Mouse (Mus musculus): ENCODE measurements around the gene Tapbp.
"Not testable (repeated sequence)": the region's sequence is repeated elsewhere in the genome, so short reads cannot be mapped to it uniquely, and the experiment has no call there.

The Tapbp gene

DNA sequence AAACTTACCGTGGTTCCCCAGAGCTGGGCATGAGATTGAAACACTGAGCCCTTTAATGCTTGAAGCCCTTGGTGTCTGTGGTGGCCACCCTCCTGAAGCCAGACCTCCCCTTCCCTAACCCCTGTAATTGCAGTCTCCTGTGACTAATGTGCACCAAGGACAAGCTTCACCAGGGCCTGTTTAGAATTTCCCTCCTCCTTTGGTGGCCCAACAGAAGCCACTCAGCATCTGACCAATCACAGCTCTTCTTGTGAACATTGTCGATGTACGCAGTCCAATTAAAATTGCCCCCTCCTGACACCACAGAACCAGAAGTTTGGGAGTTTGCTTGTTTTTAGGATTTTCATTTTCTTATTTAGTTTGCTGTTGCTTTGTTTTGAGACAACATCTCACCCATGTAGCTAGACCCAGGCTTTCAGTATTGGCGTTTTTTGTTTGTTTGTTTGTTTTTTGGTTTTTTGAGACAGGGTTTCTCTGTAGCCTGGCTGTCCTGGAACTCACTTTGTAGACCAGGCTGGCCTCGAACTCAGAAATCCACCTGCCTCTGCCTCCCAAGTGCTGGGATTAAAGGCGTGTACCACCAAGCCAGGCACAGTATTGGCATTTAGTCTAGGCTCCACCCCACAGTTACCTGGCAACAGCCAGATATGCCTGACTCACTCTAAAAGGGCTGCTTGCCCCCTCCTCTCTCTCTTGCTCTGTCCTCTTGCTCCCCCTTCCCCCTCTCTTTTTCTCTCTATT is 11.6 kb upstream of the Tapbp start:
- not testable (repeated sequence) for ATAC-seq (ENCODE audit: insufficient number of reproducible peaks, low FRiP score, low TSS enrichment)

DNA sequence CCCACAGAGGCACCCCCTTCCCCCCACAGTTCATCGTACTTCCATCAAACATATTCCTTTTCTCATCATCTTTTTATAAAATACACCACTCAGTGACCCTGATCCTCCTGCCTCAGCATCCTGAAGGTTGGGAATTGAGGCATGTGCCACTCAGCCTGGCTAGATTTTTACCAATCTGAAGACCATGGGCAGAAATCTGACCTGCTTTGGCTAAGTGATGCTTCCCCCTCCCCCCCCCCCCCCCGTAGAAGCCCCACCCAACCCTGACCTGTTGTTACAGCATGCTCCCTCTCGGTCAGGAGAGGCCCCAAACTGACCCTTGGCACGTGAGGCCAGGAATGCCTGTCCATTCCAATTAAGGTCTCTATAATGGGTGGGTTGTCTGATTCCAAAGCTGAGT is 10.9 kb upstream of the Tapbp start, which contains the start of gene Platr17:
Gene Platr17 (plus strand): TSS at position 301 of the 400 bp plus-strand sequence.
- ATAC-seq (ENCODE audit: insufficient number of reproducible peaks, low FRiP score, low TSS enrichment): not testable (repeated sequence)

DNA sequence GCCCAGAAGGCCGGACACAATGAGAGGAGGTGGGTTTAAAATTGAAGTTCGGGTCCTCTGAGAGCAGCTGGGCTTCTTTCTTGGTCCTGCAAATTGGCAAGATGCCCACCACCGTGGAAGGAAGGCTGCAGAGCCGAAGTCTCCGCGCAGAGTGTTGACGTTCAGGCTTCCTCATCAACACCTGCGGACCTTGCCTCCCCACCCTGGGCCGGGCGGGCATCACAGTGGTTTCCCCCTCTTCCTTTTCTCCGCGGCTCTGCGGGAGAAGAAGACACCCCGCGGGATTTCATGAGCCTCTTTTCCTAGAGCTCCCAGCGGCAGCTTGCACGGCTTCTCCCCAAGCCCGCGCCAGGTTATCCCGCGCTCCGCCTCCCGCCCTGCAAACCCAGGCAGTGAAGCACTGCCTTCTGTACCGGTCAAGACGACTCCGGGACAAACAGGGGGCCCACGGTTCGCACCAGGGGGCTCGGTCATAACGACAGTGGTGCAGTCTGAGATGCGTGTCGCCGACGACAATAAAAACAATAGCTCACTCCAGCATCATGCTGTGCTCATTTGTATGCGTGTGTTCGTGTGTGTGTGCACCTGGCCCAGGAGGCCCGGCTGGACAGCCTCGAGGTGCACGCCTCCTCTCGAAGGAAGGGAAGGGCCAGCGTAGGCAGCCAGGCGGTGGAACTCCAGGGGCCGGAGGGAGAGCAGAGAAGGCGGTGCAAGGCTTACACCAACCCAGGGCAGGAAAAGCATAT is 7.2 kb upstream of the Tapbp start:
- ATAC-seq (ENCODE audit: insufficient number of reproducible peaks, low FRiP score, low TSS enrichment): peak; percentile 36; the same call in 1 of the 2 replicates

DNA sequence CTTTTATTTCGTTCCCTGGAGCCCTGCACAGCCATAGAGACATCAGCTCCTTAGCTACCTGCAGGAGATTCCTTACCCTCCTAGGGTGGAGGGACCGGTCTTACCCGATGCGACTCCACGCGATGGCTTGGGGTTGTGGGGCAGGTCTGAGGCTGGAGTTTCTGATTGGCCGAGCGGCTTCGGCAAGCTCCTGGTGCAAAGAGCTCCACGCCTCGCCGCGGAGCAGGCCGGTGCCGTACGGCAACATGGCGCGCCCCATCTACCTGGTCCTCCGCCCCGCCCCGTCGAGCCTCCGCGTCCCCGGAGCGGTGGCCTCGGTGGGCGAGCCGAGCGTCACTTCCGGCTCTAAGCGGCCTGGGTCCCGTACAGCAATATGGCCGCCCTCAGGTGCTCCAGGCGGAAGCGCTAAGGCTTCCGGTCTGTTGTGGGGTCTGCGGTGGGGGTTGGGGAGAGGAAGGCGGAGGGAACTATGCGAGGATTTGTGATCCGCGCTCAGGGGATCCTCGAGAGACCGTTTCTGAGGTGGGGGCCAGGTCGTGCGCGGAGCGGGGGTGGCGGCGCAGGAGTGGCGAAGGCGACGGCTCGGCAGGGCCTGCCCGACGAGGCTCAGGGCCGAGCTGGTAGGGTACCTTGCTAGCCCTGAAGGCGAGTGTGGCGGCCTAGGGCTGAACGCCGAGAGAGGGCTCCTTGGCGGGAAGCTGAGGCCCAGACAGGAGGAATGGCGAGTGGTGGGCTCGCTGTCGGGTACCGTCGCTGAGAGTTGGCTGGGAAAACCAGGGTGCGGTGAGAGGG is 6.4 kb upstream of the Tapbp start, which contains the start of gene Daxx:
Gene Daxx (plus strand): TSS at position 338 of the 792 bp plus-strand sequence.
- peak; percentile 95 for ATAC-seq (ENCODE audit: insufficient number of reproducible peaks, low FRiP score, low TSS enrichment)

DNA sequence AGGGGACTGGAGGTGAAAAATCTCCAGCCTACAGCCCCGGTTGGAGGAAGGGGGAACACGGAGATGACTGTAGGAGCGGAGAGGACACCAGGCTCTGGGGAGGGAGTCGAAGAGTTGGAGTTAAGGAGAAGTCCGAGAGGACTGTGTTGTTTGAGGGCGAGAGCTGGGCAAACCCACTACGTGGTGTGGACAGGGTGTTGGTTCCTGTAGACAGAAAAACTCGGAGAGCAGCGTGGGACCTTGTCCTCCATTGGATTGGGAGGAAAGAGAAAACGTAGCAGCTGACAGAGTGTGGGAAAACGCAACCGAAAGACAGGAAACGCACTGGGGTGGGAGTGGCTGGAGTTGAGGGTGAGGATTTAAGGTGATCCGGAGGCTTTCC is 5.8 kb upstream of the Tapbp start:
- no peak for ATAC-seq (ENCODE audit: insufficient number of reproducible peaks, low FRiP score, low TSS enrichment)

DNA sequence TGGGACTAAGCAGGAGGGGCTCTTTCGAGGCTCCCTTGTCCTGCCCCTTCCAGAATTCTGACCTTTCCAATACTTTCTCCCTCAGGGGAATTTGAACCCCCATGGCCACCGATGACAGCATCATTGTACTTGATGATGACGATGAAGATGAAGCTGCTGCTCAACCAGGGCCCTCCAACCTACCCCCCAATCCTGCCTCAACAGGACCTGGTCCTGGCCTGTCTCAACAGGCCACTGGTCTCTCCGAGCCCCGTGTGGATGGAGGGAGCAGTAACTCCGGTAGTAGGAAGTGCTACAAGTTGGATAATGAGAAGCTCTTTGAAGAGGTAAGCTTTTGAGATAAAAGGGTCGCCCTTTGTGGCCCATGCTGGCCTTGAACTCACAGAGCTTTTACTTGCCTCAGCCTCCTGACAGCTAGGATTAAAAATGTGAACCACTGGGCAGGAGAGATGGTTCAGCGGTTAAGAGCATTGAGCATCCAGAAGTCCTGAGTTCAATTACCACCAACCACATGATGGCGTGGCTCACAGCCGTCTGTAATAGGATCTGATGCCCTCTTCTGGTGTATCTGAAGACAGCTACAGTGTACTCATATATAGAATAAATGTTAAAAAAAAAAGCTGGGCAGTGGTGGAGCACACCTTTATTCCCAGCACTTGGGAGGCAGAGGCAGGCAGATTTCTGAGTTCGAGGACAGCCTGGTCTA is 5.2 kb upstream of the Tapbp start:
- no peak for ATAC-seq (ENCODE audit: insufficient number of reproducible peaks, low FRiP score, low TSS enrichment)

DNA sequence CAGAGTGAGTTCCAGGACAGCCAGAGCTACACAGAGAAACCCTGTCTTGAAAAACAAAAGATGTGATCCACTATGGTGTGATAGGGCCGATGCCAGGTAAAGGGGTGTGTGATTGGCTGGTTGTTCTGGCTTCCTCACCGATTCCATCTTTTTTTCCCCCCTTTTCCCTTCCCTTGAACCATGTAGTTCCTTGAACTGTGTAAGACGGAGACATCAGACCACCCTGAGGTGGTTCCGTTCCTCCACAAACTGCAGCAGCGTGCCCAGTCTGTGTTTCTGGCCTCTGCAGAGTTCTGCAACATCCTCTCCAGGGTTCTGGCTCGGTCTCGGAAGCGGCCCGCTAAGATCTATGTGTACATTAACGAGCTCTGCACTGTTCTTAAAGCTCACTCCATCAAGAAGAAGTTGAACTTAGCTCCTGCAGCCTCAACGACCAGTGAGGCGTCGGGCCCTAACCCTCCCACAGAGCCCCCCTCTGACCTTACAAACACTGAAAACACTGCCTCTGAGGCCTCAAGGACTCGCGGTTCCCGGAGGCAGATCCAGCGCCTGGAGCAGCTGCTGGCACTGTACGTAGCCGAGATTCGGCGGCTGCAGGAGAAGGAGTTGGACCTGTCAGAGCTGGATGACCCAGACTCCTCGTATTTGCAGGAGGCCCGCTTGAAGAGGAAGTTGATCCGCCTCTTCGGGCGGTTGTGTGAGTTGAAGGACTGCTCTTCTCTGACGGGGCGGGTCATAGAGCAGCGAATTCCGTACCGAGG is 4.5 kb upstream of the Tapbp start:
- ATAC-seq (ENCODE audit: insufficient number of reproducible peaks, low FRiP score, low TSS enrichment): no peak

DNA sequence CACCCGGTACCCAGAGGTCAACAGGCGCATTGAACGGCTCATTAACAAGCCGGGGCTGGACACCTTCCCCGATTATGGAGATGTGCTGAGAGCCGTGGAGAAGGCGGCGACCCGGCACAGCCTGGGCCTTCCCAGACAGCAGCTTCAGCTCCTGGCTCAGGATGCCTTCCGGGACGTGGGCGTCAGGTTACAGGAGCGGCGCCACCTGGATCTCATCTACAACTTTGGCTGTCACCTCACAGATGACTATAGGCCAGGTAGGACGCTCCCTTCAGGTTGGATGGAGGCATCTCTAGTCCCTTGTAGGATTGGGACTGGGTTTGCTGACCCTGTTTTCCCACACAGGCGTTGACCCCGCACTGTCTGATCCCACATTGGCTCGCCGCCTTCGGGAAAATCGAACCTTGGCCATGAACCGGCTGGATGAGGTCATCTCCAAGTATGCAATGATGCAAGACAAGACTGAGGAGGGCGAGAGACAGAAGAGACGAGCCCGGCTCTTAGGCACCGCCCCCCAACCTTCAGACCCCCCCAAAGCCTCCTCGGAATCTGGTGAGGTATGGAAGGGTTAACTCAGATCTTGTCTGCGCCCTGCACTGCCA is 3.8 kb upstream of the Tapbp start:
- ATAC-seq (ENCODE audit: insufficient number of reproducible peaks, low FRiP score, low TSS enrichment): no peak

DNA sequence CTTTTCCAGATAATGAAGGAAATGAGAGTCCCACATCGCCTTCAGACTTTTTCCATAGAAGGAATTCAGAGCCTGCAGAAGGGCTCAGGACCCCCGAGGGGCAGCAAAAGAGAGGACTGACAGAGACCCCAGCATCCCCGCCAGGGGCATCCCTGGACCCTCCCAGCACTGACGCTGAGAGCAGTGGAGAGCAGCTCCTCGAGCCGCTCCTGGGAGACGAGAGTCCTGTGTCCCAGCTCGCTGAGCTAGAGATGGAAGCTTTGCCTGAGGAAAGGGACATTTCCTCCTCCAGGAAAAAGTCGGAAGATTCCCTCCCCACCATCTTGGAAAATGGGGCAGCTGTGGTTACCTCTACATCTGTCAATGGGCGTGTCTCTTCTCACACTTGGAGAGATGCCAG is 2.4 kb upstream of the Tapbp start:
- no peak for ATAC-seq (ENCODE audit: insufficient number of reproducible peaks, low FRiP score, low TSS enrichment)

DNA sequence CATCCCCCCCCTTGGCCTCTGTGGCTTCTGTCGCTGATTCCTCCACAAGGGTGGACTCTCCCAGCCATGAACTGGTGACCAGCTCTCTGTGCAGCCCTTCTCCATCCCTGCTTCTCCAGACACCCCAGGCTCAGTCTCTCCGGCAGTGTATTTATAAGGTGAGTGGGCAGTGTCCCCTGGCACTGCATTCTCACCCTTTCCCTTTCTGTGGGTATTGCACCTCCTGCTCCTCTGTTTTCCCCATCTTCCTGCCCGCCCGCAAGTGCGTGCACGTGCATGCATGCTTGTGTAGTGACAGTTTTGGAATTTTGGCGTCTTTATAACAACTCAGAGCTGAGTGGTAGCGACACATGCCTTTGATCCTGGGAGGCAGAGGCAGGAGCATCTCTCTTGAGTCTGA is 1.8 kb upstream of the Tapbp start:
- ATAC-seq (ENCODE audit: insufficient number of reproducible peaks, low FRiP score, low TSS enrichment): no peak

DNA sequence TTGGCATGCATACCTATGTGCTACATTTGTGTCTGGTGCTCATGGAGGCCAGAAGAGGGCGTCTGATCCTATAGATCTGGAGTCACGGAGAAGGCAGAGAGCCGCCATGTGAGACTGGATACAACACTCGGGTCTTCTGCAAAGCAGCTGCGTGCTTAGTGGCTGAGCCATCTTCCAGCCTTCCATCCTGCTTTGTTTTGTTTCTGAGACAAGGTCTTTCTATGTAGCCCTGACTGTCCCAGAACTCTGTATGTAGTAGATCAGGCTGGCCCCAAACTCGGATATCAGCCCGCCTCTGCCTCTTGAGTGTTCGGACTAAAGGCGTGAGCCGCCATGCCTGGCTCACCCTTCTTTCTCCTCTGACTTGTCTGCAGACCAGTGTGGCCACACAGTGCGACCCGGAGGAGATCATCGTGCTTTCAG is 719 bp upstream of the Tapbp start:
- ATAC-seq (ENCODE audit: insufficient number of reproducible peaks, low FRiP score, low TSS enrichment): no peak

DNA sequence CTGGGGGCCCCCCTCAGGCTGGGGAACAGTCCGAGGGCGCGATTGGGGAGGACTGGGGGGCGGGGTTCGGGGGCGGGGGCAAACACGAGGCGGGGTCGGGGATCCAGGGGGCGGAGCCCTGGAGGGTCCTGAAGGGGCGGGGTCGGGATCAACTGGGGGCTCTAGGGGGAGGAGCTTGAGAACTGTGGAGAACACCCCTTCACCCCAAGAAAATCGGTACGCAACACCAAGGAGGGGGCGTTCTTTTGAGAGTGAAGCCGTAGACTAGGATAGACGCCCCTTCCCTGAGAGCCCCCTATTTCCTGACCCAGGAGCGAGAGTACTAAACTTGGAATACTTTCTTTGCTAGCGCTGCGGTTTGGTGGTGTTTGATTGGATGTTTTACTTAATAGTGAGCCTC is 595 bp downstream of the Tapbp start:
- ATAC-seq (ENCODE audit: insufficient number of reproducible peaks, low FRiP score, low TSS enrichment): no peak

DNA sequence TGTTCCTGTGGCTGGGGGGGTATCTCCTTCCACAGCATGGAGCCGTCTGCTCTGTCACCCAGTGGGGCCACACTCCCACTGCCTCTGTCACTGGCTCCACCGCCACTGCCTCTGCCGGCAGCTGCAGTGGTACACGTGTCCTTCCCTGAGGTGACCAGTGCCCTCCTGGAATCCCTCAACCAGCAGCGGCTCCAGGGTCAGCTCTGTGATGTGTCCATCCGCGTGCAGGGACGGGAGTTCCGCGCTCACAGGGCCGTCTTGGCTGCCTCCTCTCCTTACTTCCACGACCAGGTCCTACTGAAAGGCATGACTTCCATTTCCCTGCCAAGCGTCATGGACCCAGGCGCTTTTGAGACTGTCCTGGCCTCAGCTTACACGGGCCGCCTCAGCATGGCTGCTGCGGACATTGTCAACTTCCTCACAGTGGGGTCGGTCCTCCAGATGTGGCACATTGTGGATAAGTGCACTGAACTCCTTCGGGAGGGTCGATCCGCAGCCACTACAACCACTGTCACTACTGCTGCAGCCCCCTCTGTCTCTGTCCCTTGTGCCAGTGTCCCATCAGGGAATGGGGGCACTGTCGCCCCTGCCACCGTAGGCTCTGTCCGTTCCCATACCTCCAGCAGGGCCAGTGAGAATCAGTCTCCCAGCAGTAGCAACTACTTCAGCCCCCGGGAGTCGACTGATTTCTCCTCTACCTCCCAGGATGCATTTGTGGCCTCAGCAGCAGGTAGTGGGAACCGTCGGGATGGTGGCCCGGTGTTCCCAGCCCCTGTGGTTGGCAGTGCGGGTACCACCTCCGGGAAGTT is 1.4 kb downstream of the Tapbp start:
- no peak for ATAC-seq (ENCODE audit: insufficient number of reproducible peaks, low FRiP score, low TSS enrichment)

DNA sequence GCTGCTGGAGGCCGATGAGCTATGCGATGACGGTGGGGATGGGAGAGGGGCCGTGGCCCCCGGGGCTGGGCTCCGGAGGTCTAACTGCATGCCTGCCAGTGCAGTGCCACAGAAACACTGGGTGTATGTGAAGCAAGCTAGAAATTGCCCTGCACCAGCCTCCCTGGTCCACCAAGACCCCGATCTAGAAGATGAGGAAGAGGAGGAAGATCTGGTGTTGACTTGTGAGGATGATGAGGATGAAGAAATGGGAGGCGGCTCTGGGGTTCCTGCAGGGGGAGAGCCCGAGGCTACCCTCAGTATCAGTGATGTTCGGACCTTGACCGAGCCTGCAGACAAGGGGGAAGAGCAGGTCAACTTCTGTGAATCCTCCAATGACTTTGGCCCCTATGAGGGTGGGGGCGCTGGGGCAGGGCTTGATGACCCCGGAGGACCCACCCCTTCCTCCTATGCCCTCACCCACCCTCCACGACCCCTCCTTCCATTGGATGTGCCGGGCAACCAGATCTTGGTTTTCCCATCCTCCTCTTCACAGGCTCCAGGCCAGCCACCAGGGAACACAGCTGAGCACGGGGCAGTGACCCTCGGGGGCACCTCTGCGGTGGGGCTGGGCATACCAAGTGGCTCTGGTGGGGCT is 2.1 kb downstream of the Tapbp start:
- no peak for ATAC-seq (ENCODE audit: insufficient number of reproducible peaks, low FRiP score, low TSS enrichment)

DNA sequence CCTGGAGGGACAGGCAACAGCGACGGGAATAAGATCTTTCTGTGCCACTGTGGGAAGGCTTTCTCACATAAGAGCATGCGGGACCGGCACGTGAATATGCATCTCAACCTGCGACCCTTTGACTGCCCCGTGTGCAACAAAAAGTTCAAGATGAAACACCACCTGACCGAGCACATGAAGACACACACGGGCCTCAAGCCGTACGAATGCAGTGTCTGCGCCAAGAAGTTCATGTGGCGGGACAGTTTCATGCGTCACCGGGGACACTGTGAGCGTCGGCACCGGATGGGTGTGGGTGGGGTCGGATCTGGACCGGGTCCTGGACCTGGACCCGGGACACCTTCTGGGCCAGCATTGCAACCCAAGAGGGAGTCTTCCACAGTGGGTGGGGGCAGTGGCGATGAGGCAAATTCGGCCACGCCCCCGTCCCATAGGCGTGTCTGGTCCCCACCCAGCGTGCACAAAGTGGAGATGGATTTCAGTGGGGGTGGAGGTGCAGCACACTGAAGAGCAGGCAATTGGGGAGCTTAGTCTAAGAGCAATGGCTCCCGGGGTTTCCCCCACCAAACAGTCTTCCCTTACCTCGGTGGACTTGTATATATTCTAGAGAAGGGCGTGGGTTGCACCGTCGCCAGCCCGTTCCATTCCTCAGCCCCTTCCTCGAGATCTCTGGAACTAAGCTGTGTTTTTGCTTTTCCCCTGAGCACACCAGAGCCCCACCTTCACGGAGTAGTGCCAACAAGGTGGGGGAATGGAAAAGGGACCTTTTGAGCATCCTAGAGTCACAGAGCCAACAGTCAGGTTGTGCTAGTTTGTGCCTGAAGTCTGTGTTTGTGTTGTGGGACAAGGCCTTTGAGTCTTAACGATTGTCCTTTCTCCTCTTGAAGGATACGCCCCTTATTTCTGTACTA is 2.8 kb downstream of the Tapbp start:
- ATAC-seq (ENCODE audit: insufficient number of reproducible peaks, low FRiP score, low TSS enrichment): no peak

DNA sequence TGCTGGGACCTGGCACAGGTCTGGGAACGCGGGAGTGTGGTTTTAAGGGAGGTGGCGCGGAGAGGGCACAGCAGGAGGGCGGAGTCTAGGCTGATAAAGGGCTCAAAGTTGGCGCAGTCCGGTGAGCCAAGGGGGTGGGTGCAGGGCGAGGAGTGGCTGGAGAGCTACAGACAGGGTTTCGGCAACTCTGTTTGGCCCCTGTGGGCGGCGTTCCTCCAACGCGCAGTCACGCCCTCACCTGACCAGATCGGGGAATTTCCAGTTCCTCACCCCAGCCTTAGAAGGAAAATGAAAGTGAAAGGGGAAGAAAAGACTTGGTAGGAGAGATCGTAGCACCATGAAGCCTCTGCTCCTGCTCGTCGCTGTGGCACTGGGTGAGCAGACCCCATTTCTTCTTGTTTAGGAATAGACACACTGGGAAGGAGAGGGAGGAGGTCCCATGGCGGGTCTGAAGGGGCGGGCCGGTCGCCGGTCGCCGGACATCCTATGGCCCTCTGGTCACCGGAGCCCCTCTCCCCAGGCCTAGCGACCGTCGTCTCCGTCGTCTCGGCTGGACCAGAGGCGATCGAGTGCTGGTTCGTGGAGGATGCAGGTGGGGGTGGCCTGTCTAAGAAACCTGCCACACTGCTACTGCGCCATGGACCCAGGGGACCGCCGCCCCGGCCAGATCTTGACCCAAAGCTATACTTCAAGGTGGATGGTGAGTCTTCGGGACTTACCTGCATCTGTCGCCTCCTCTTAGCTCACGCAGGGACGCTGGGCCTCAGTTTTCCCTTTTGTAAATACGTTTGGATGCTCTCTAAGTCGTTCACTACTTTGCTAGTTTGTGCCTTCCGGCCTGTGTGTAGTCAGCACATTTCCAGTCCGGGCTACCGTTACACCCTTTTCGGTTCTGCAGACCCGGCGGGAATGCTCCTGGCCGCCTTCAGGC is 3.9 kb downstream of the Tapbp start:
- no peak for ATAC-seq (ENCODE audit: insufficient number of reproducible peaks, low FRiP score, low TSS enrichment)

Measured in cerebellum, adult (tissue).